Mouse (Mus musculus) heart, postnatal 0 days (tissue): ENCODE measurements around the gene Mustn1.

Source experiments
- CTCF ChIP-seq: IDR thresholded peaks from 2 replicates; pipeline ENCODE4 v1.5.1; 2016; ENCODE audit warnings: antibody characterized with exemption, control low read depth, low read depth
- EP300 ChIP-seq: IDR thresholded peaks from 2 replicates; pipeline ENCODE4 v1.6.1; 2016; ENCODE audit warnings: antibody characterized with exemption, low read depth

DNA sequence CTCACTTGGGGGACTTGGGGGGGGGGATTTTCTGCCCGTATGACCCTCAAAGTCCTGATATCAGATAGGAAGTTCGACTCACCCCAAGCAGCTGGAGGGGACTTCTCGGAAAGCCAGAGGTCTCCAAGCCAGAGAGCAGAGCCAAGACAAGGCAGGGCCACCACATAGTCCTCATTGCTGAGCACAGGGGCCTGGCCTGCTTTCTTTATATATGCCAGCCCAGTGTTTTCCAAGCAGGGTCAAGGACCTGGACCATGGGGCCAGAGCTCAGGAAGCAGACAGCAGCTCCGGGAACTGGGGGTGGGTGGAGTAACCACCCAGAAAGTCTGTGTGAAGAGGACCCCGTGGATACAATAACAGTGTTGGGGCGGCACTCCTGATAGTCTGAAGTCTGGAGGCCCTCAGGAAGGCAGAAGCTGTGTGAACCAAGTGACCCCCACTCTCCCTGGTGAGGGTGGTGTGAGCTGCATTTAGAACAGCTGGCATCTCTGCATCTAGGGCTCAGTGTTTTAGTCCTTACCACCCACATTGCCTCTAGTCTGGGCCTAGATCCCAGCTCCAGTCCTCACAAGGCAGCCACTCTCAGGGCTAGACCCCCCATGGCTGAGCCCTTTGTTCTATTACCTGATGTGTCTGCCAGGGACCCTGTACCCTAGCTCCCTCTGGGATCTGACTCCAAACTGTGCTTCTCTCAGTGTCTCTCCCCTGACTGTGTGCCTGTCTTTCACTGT is 44.5 kb downstream of the Mustn1 start, which contains the start of gene Itih3:
- TF ChIP-seq CTCF (no peak), EP300 (no peak)
